27 mouse cellular contexts compared by ENCODE assay signal in the genomic region with DNA sequence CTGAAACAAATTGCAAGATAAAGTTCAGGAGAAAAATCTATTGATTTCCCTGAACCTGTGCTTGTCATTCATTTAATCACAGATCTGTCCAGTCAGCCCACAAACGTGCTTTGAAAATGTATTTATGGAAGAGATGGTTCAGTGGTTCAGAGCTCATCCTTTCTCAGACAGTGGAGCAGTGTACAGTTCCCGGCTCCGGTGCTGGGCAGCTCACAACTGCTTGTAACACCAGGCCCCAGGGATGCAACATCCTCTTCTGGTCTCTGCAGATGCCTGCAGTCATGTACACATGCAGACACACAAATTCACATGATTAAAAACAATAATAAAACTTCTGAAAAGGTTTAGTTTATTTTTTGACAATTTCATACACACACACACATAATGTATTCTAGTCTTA. TPM values are rescaled to one million over a fixed set of nuclear protein-coding genes. Genes with fewer than 3 reads are reported as not detected.
DNase-seq lines count a peak whose midpoint lies in the region; ATAC-seq and TF ChIP-seq lines count a peak whose summit lies in the region.
"Had no signal": no experiment of that assay in that cellular context is flagged by ENCODE, and none has a peak within 500 bp of the region (broad histone marks: within the 10 kb centered on the region; RNA-seq: fewer than 3 reads in every experiment).

No protein-coding gene starts in this region.

- no peak overlapping the region for H3K4me2 ChIP-seq in hindbrain, embryonic 14.5 days (replicated peaks)
- no peak overlapping the region for H3K4me2 ChIP-seq in hindbrain, embryonic 12.5 days (replicated peaks)
- no peak overlapping the region for H3K4me2 ChIP-seq in midbrain, embryonic 16.5 days (ENCODE audit: low read length)
- H3K4me2 ChIP-seq in midbrain, embryonic 15.5 days: no peak overlapping the region
- H3K4me2 ChIP-seq in hindbrain, postnatal 0 days (ENCODE audit: low read depth, low read length): no peak overlapping the region
- H3K4me2 ChIP-seq: forebrain, embryonic 13.5 days; heart, embryonic 13.5 days had no signal

- H3K9me3 ChIP-seq in hindbrain, embryonic 14.5 days (ENCODE audit: control insufficient read depth, low read length): no peaks in the 10 kb centered on the region
- no peaks in the 10 kb centered on the region for H3K9me3 ChIP-seq in hindbrain, embryonic 12.5 days (replicated peaks)
- no peaks in the 10 kb centered on the region for H3K9me3 ChIP-seq in midbrain, embryonic 16.5 days (replicated peaks; ENCODE audit: control insufficient read depth, low read length, poor library complexity, severe bottlenecking)
- no peaks in the 10 kb centered on the region for H3K9me3 ChIP-seq in midbrain, embryonic 15.5 days
- H3K9me3 ChIP-seq in hindbrain, postnatal 0 days (ENCODE audit: low read length): no peaks in the 10 kb centered on the region
- H3K9me3 ChIP-seq: forebrain, embryonic 10.5 days; forebrain, embryonic 13.5 days; G1E; heart, embryonic 10.5 days; heart, embryonic 13.5 days had no signal

- H3K4me3 ChIP-seq in hindbrain, embryonic 14.5 days (replicated peaks; ENCODE audit: low read length): no peak overlapping the region
- H3K4me3 ChIP-seq in hindbrain, embryonic 12.5 days: no peak overlapping the region
- H3K4me3 ChIP-seq in midbrain, embryonic 16.5 days (ENCODE audit: low read depth, low read length): no peak overlapping the region
- H3K4me3 ChIP-seq in midbrain, embryonic 15.5 days: no peak overlapping the region
- H3K4me3 ChIP-seq in hindbrain, postnatal 0 days (ENCODE audit: low read length): no peak overlapping the region
- H3K4me3 ChIP-seq: forebrain, embryonic 10.5 days; forebrain, embryonic 13.5 days; heart, adult 2 months; heart, embryonic 10.5 days; heart, embryonic 13.5 days had no signal

- H3K36me3 ChIP-seq in hindbrain, embryonic 14.5 days (replicated peaks; ENCODE audit: control insufficient read depth, insufficient read depth): no peaks in the 10 kb centered on the region
- H3K36me3 ChIP-seq in hindbrain, embryonic 12.5 days: no peaks in the 10 kb centered on the region
- H3K36me3 ChIP-seq in midbrain, embryonic 16.5 days (ENCODE audit: control insufficient read depth, insufficient read depth, low read length): no peaks in the 10 kb centered on the region
- no peaks in the 10 kb centered on the region for H3K36me3 ChIP-seq in midbrain, embryonic 15.5 days (replicated peaks)
- no peaks in the 10 kb centered on the region for H3K36me3 ChIP-seq in hindbrain, postnatal 0 days (ENCODE audit: insufficient read depth, low read length)
- H3K36me3 ChIP-seq: forebrain, embryonic 10.5 days; G1E; heart, embryonic 10.5 days; heart, embryonic 13.5 days had no signal

- 60% methylated on average over 3 of the region's 3 CpGs for WGBS in hindbrain, embryonic 14.5 days
- 72% methylated on average over 3 of the region's 3 CpGs for WGBS in hindbrain, embryonic 12.5 days
- WGBS in midbrain, embryonic 16.5 days: 47% methylated on average over 3 of the region's 3 CpGs
- WGBS in midbrain, embryonic 15.5 days: 68% methylated on average over 3 of the region's 3 CpGs
- 61% methylated on average over 3 of the region's 3 CpGs for WGBS in hindbrain, postnatal 0 days

- 0 out of 2 replicates have a peak overlapping the region, but pooled peaks have one; percentile 56 for H3K27ac ChIP-seq in hindbrain, embryonic 14.5 days
- H3K27ac ChIP-seq in hindbrain, embryonic 12.5 days: no peak overlapping the region
- H3K27ac ChIP-seq in midbrain, embryonic 16.5 days (ENCODE audit: low read length): peak overlapping the region; percentile 36; the same call in 1 of the 2 replicates
- no peak overlapping the region for H3K27ac ChIP-seq in midbrain, embryonic 15.5 days
- H3K27ac ChIP-seq in hindbrain, postnatal 0 days: 0 out of 2 replicates have a peak overlapping the region, but pooled peaks have one; percentile 22
- H3K27ac ChIP-seq: forebrain, embryonic 10.5 days; forebrain, embryonic 13.5 days; heart, adult 2 months; heart, embryonic 10.5 days; heart, embryonic 13.5 days had no signal

- H3K9ac ChIP-seq in hindbrain, embryonic 14.5 days: no peak overlapping the region
- H3K9ac ChIP-seq in hindbrain, embryonic 12.5 days: no peak overlapping the region
- no peak overlapping the region for H3K9ac ChIP-seq in midbrain, embryonic 16.5 days (ENCODE audit: low read depth, low read length)
- no peak overlapping the region for H3K9ac ChIP-seq in midbrain, embryonic 15.5 days
- no peak overlapping the region for H3K9ac ChIP-seq in hindbrain, postnatal 0 days (replicated peaks; ENCODE audit: low read length)
- H3K9ac ChIP-seq: forebrain, embryonic 13.5 days; heart, embryonic 13.5 days had no signal

- no peak for ATAC-seq in hindbrain, embryonic 14.5 days (ENCODE audit: low FRiP score)
- ATAC-seq in hindbrain, embryonic 12.5 days (ENCODE audit: low FRiP score): no peak
- ATAC-seq in midbrain, embryonic 16.5 days: no peak
- ATAC-seq in midbrain, embryonic 15.5 days (replicated peaks): no peak
- ATAC-seq in hindbrain, postnatal 0 days: peak; percentile 61; the same call in 1 of the 2 replicates
- ATAC-seq: forebrain, embryonic 13.5 days; forebrain, embryonic 16.5 days; Patski had no signal

- no peak for DNase-seq in hindbrain, embryonic 14.5 days (ENCODE audit: low spot score)
- DNase-seq in hindbrain, postnatal 0 days (ENCODE audit: low spot score): no peak
- DNase-seq in yolk sac, embryonic 10.5 days (ENCODE audit: low spot score): no peak
- DNase-seq in kidney, adult 18-20 months: no peak
- DNase-seq: adrenal gland, postnatal 10 days; adrenal gland, postnatal 36 days; B cell, adult 2 months; cerebellum, adult 18-20 months; cerebellum, adult 9-10 months; gastrocnemius, postnatal 10 days; gastrocnemius, postnatal 36 days; heart, adult 2 months; heart, postnatal 14 days; heart, postnatal 4 days had no signal

- TF ChIP-seq CTCF in hindbrain, postnatal 0 days (IDR thresholded peaks at IDR 0.05; ENCODE audit: low read depth): no peak

- peaks cover 11% of the 10 kb centered on the region for H3K4me1 ChIP-seq in hindbrain, embryonic 14.5 days (replicated peaks; ENCODE audit: control insufficient read depth, insufficient read depth, low read length)
- peaks cover 5% of the 10 kb centered on the region; the same call in 1 of the 2 replicates for H3K4me1 ChIP-seq in hindbrain, embryonic 12.5 days
- peaks cover 9% of the 10 kb centered on the region for H3K4me1 ChIP-seq in midbrain, embryonic 16.5 days (ENCODE audit: control insufficient read depth, insufficient read depth, low read length)
- H3K4me1 ChIP-seq in midbrain, embryonic 15.5 days: no peaks in the 10 kb centered on the region; the same call in 1 of the 2 replicates
- peaks cover 8% of the 10 kb centered on the region; the same call in 1 of the 2 replicates for H3K4me1 ChIP-seq in hindbrain, postnatal 0 days (ENCODE audit: insufficient read depth, low read length)
- H3K4me1 ChIP-seq: heart, embryonic 10.5 days; heart, embryonic 13.5 days had no signal

- no peaks in the 10 kb centered on the region for H3K27me3 ChIP-seq in hindbrain, embryonic 14.5 days (ENCODE audit: control insufficient read depth, insufficient read depth, low read length)
- no peaks in the 10 kb centered on the region for H3K27me3 ChIP-seq in hindbrain, embryonic 12.5 days
- H3K27me3 ChIP-seq in midbrain, embryonic 16.5 days (ENCODE audit: control insufficient read depth, insufficient read depth, low read depth, low read length): no peaks in the 10 kb centered on the region
- H3K27me3 ChIP-seq in midbrain, embryonic 15.5 days (replicated peaks): no peaks in the 10 kb centered on the region
- no peaks in the 10 kb centered on the region for H3K27me3 ChIP-seq in hindbrain, postnatal 0 days (ENCODE audit: insufficient read depth, low read length)
- H3K27me3 ChIP-seq: CH12.LX; forebrain, embryonic 13.5 days; heart, embryonic 13.5 days; Patski had no signal

RNA-seq across cellular contexts. Expression of a gene that starts 40.4 kb away (rescaled TPM):
- polyA plus RNA-seq in hindbrain, embryonic 14.5 days (2014; fragmentation: Nextera tagmentation; extraction: Ambion mirVana): not detected in 2 replicates
- not detected in 2 replicates for polyA plus RNA-seq in hindbrain, embryonic 12.5 days (2016; fragmentation: Nextera tagmentation; extraction: Ambion mirVana)
- 0.20 TPM in 1 of 2 replicates, not detected in the other for polyA plus RNA-seq in midbrain, embryonic 16.5 days (2015; fragmentation: Nextera tagmentation; extraction: Ambion mirVana)
- 0.11 and 0.22 TPM in 2 replicates for polyA plus RNA-seq in midbrain, embryonic 15.5 days (2015; fragmentation: Nextera tagmentation; extraction: Ambion mirVana)
- total RNA-seq in hindbrain, postnatal 0 days (2014; rRNA removed): 0.21 TPM in 1 of 2 replicates, not detected in the other
- polyA plus RNA-seq in hindbrain, postnatal 0 days (2015; fragmentation: Nextera tagmentation; extraction: Ambion mirVana): 0.13 TPM in 1 of 2 replicates, not detected in the other
- total RNA-seq: adrenal gland, postnatal 36 days; gastrocnemius, adult 18-20 months; gastrocnemius, postnatal 36 days had no signal
- polyA plus RNA-seq: embryonic facial prominence, embryonic 11.5 days; forebrain, embryonic 10.5 days; forebrain, embryonic 13.5 days; G1E; heart, adult 2 months; heart, embryonic 13.5 days; Patski had no signal

RNA-seq across cellular contexts. Expression of a gene that starts 55.8 kb away (rescaled TPM):
- 49.2 and 53.1 TPM in 2 replicates for polyA plus RNA-seq in hindbrain, embryonic 14.5 days (2014; fragmentation: Nextera tagmentation; extraction: Ambion mirVana)
- 33.3 and 33.7 TPM in 2 replicates for polyA plus RNA-seq in hindbrain, embryonic 12.5 days (2016; fragmentation: Nextera tagmentation; extraction: Ambion mirVana)
- 61.6 and 63.9 TPM in 2 replicates for polyA plus RNA-seq in midbrain, embryonic 16.5 days (2015; fragmentation: Nextera tagmentation; extraction: Ambion mirVana)
- polyA plus RNA-seq in midbrain, embryonic 15.5 days (2015; fragmentation: Nextera tagmentation; extraction: Ambion mirVana): 51.9 and 53.0 TPM in 2 replicates
- 47.8 and 49.1 TPM in 2 replicates for total RNA-seq in hindbrain, postnatal 0 days (2014; rRNA removed)
- 49.8 and 53.3 TPM in 2 replicates for polyA plus RNA-seq in hindbrain, postnatal 0 days (2015; fragmentation: Nextera tagmentation; extraction: Ambion mirVana)

Comparison
In these comparisons a context has a peak if more than half of its experiments do, and no peak if none do; other contexts are left out.
1. H3K27ac ChIP-seq: peak in hindbrain, embryonic 14.5 days (single experiment), midbrain, embryonic 16.5 days (single experiment) and hindbrain, postnatal 0 days (single experiment); none in hindbrain, embryonic 12.5 days (single experiment) and midbrain, embryonic 15.5 days (single experiment).